Mouse (Mus musculus) CD4-positive, CD25-positive, alpha-beta regulatory T cell, adult 2 months (primary cell): ENCODE data around the gene Cyp39a1.

Source experiments
- DNase-seq: peaks from one replicate; pipeline ENCODE4 v3.0.0-alpha.2; 2012; ENCODE audit warnings: low read depth, low spot score

Cyp39a1 gene

GRCm38 (mm10) chr17:43758607-43759259, 91.5 kb downstream of the Cyp39a1 start:
- no peak for DNase-seq

- DNase-seq = no peak
Measured at GRCm38 (mm10) chr17:43784531-43784930, 117.3 kb downstream of the Cyp39a1 start.

- no peak for DNase-seq
Measured at GRCm38 (mm10) chr17:43788222-43788621, 121.0 kb downstream of the Cyp39a1 start.

- DNase-seq = no peak
Measured at GRCm38 (mm10) chr17:43789376-43789775, 122.2 kb downstream of the Cyp39a1 start.

GRCm38 (mm10) chr17:43791751-43792150, 124.5 kb downstream of the Cyp39a1 start:
- DNase-seq = no peak

GRCm38 (mm10) chr17:43794731-43795280, 127.6 kb downstream of the Cyp39a1 start:
- no peak for DNase-seq
